Mouse (Mus musculus) c-Kit-positive CD71-positive TER-119-negative erythroid progenitor cells, embryonic 14.5 days (primary cell): Measurements from ENCODE around the gene Ace.

Source experiments
- DNase-seq: peaks from one replicate; pipeline ENCODE4 v3.0.0-alpha.2; 2013; ENCODE audit warnings: low read depth

The Ace gene

GRCm38 (mm10) chr11:105967741-105968574 is at the start of gene Ace:
TSS of gene Ace (plus strand) at chr11:105967945.
- DNase-seq: no peak

- no peak for DNase-seq
These were observed 47.5 kb upstream of the Ace start for GRCm38 (mm10) chr11:105920098-105920785.

GRCm38 (mm10) chr11:105920836-105921235 is 46.9 kb upstream of the Ace start:
- no peak for DNase-seq

GRCm38 (mm10) chr11:105921275-105921674 is 46.5 kb upstream of the Ace start:
- peak; percentile 46 for DNase-seq

- DNase-seq: no peak
These were observed 44.7 kb upstream of the Ace start for GRCm38 (mm10) chr11:105922769-105923663.

GRCm38 (mm10) chr11:105927065-105928030 is 40.4 kb upstream of the Ace start:
- DNase-seq: peak; percentile 61

GRCm38 (mm10) chr11:105928171-105928570 is 39.6 kb upstream of the Ace start:
- no peak for DNase-seq

- DNase-seq: no peak
These were observed 36.4 kb upstream of the Ace start for GRCm38 (mm10) chr11:105931380-105931779.

GRCm38 (mm10) chr11:105933746-105934145 is 34.0 kb upstream of the Ace start:
- no peak for DNase-seq

- no peak for DNase-seq
These were observed 33.4 kb upstream of the Ace start for GRCm38 (mm10) chr11:105934303-105934711.

GRCm38 (mm10) chr11:105934816-105935215 is 32.9 kb upstream of the Ace start:
- DNase-seq: no peak

GRCm38 (mm10) chr11:105935496-105935895 is 32.2 kb upstream of the Ace start:
- no peak for DNase-seq

- DNase-seq: no peak
These were observed 31.5 kb upstream of the Ace start for GRCm38 (mm10) chr11:105936200-105936599.

- DNase-seq: no peak
These were observed 30.8 kb upstream of the Ace start for GRCm38 (mm10) chr11:105936974-105937373.

GRCm38 (mm10) chr11:105938771-105939170 is 29.0 kb upstream of the Ace start:
- DNase-seq: no peak

- DNase-seq: no peak
These were observed 25.8 kb upstream of the Ace start for GRCm38 (mm10) chr11:105941973-105942372.

GRCm38 (mm10) chr11:105943133-105944102 is 24.3 kb upstream of the Ace start:
- no peak for DNase-seq

GRCm38 (mm10) chr11:105944126-105944621 is 23.6 kb upstream of the Ace start:
- no peak for DNase-seq

- DNase-seq: no peak
These were observed 22.7 kb upstream of the Ace start for GRCm38 (mm10) chr11:105944770-105945672.
